Mouse (Mus musculus): ENCODE data around the gene Abhd17a. TPM values are rescaled to one million over a fixed set of nuclear protein-coding genes. Genes with fewer than 3 reads are reported as not detected.

Abhd17a gene
- polyA plus RNA-seq, 1 experiment from 2014 or later, result 86.5 TPM

DNA sequence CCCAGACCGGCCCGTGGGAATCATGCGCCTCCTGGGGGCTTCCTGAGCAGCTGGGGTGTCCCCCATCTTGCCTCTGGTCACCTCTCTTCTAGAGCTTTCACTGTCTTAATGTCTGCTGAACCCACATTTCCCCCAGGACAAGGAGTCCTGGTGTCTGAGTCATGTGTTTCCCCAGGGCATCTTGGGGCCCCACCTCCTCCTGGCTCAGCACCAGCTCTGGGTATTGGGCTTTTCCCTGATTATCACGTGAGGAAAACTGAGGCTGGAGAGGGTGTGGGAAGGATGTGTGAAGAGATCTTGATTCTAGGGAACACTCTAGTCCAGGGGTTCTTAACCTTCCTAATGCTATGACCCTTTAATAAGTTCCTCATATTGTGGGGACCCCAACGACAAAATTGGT, 52.0 kb downstream of the Abhd17a start:
- H3K4me2 ChIP-seq (replicated peaks; ENCODE audit: low read depth, low read length), result no peak overlapping the region
- H3K9me3 ChIP-seq (ENCODE audit: low read length), result no peaks in the 10 kb centered on the region
- H3K27me3 ChIP-seq (ENCODE audit: insufficient read depth, low read length), result peaks cover 16% of the 10 kb centered on the region; the same call in 1 of the 2 replicates
- no peak overlapping the region for H3K4me3 ChIP-seq (ENCODE audit: low read length)
- H3K36me3 ChIP-seq (ENCODE audit: insufficient read depth, low read length), result peaks cover 20% of the 10 kb centered on the region
- no peak overlapping the region for H3K27ac ChIP-seq (ENCODE audit: low read length)
- H3K9ac ChIP-seq (replicated peaks; ENCODE audit: low read length), result no peak overlapping the region
- peaks cover 10% of the 10 kb centered on the region; the same call in 1 of the 2 replicates for H3K4me1 ChIP-seq (ENCODE audit: insufficient read depth, low read length)
- 62% methylated on average over 5 of the region's 5 CpGs for WGBS
- ATAC-seq (ENCODE audit: low FRiP score, low TSS enrichment), result no peak

DNA sequence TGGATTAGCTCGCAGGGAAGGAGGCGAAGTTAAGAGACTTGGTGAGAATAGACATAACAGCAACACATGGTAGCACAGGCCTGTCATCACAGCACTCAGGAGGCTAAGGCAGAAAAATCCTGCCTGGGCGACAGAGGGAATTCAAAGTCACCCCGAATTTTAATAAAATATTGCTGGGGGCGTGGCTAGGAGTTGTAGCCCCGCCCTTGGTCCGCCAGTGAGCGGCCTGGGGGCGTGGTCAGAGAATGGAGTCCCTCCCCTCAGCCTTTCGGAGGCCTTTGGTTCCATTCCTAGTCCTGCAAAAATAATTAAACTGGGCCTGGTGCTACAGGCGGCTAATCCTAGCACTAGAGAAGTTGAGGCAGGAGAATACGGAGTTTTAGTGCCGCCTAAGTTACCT, 54.4 kb downstream of the Abhd17a start:
- Histone ChIP-seq H3K4me3 (ENCODE audit: low read length) (no peak overlapping the region), H3K9me3 (ENCODE audit: low read length) (no peaks in the 10 kb centered on the region), H3K27me3 (ENCODE audit: insufficient read depth, low read length) (peaks cover 16% of the 10 kb centered on the region; the same call in 1 of the 2 replicates), H3K4me2 (replicated peaks; ENCODE audit: low read depth, low read length) (peak overlapping the region; percentile 24; the same call in 1 of the 2 replicates), H3K4me1 (ENCODE audit: insufficient read depth, low read length) (peaks cover 10% of the 10 kb centered on the region; the same call in 1 of the 2 replicates), H3K27ac (ENCODE audit: low read length) (no peak overlapping the region), H3K36me3 (ENCODE audit: insufficient read depth, low read length) (no peaks in the 10 kb centered on the region), H3K9ac (replicated peaks; ENCODE audit: low read length) (no peak overlapping the region)
- no peak for ATAC-seq (ENCODE audit: low FRiP score, low TSS enrichment)
- 12% methylated on average over 13 of the region's 13 CpGs for WGBS

DNA sequence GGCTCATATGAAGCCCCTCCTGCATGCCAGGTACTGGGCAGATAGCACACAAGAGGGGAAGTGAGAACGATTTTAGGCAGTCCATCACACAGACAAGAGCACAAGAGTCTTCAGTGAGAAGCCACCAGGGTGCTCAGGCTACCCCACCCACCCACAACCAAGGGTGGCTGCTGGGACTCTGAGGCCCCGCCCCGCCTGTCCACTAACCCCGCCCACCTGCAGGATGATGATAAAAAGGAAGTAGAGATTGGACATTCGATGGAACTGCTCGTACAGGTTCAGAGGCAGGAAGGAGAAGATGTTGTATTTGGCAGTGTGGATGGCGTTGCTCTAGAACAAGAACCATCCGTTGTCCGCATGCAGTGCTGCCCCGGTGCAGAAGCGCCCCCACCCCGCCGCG, 55.1 kb downstream of the Abhd17a start:
- H3K4me3 ChIP-seq (ENCODE audit: low read length), result no peak overlapping the region
- no peak overlapping the region for H3K9ac ChIP-seq (replicated peaks; ENCODE audit: low read length)

DNA sequence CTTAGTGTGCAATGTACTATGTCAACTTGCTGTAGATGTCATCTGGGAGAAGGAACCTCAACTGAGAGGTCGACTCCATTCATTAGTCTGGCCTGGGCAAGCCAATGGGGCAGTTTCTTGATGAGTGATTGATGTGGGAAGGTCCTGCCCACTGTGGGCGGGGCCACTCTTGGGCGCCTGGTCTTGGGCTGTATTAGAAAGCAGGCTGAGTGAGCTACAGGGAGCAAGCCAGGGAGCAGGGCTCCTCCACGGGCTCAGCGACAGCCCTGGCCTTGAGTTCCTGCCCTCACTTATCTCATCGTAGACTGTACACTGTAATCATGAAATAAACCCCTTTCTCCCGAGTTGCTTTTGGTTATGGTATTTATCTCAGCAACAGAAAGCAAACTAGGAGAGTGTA, 56.4 kb downstream of the Abhd17a start:
- H3K36me3 ChIP-seq (ENCODE audit: insufficient read depth, low read length), result no peaks in the 10 kb centered on the region
- H3K27ac ChIP-seq (ENCODE audit: low read length), result no peak overlapping the region
- ATAC-seq (ENCODE audit: low FRiP score, low TSS enrichment), result peak; percentile 50; the same call in 1 of the 2 replicates
- H3K27me3 ChIP-seq (ENCODE audit: insufficient read depth, low read length), result peaks cover 16% of the 10 kb centered on the region; the same call in 1 of the 2 replicates
- no peak overlapping the region for H3K4me2 ChIP-seq (replicated peaks; ENCODE audit: low read depth, low read length)
- H3K4me3 ChIP-seq (ENCODE audit: low read length), result no peak overlapping the region
- 17% methylated on average over 7 of the region's 7 CpGs for WGBS
- peaks cover under 1% of the 10 kb centered on the region; the same call in 1 of the 2 replicates for H3K4me1 ChIP-seq (ENCODE audit: insufficient read depth, low read length)
- no peaks in the 10 kb centered on the region for H3K9me3 ChIP-seq (ENCODE audit: low read length)
- H3K9ac ChIP-seq (replicated peaks; ENCODE audit: low read length), result no peak overlapping the region

More for the DNA sequence above, 55.1 kb downstream of the Abhd17a start:
- peaks cover 10% of the 10 kb centered on the region; the same call in 1 of the 2 replicates for H3K4me1 ChIP-seq (ENCODE audit: insufficient read depth, low read length)
- H3K9me3 ChIP-seq (ENCODE audit: low read length), result no peaks in the 10 kb centered on the region
- peaks cover 16% of the 10 kb centered on the region; the same call in 1 of the 2 replicates for H3K27me3 ChIP-seq (ENCODE audit: insufficient read depth, low read length)
- no peak overlapping the region for H3K27ac ChIP-seq (ENCODE audit: low read length)
- H3K36me3 ChIP-seq (ENCODE audit: insufficient read depth, low read length), result no peaks in the 10 kb centered on the region
- 12% methylated on average over 13 of the region's 14 CpGs for WGBS
- no peak for ATAC-seq (ENCODE audit: low FRiP score, low TSS enrichment)
- peak overlapping the region; percentile 24; the same call in 1 of the 2 replicates for H3K4me2 ChIP-seq (replicated peaks; ENCODE audit: low read depth, low read length)

Small RNA genes lying within 50 kb of the gene (microRNA-seq; reads per million reads assigned to microRNA genes)
- gene Mir6912, result not detected

Other genes starting within 250 kb of the Abhd17a start
- gene Adamtsl5, start 241.9 kb downstream of the Abhd17a start, polyA plus RNA-seq (2015; fragmentation: Nextera tagmentation; extraction: Ambion mirVana), result 4.8 and 5.4 TPM in 2 replicates
- 0.97 and 1.2 TPM in 2 replicates for gene Plk5, start 233.9 kb downstream of the Abhd17a start, polyA plus RNA-seq (2015; fragmentation: Nextera tagmentation; extraction: Ambion mirVana)
- gene Mex3d, start 202.7 kb downstream of the Abhd17a start, polyA plus RNA-seq (2015; fragmentation: Nextera tagmentation; extraction: Ambion mirVana), result 3.8 and 5.1 TPM in 2 replicates
- 266 and 277 TPM in 2 replicates for gene Mbd3, start 190.8 kb downstream of the Abhd17a start, polyA plus RNA-seq (2015; fragmentation: Nextera tagmentation; extraction: Ambion mirVana)
- 840 and 906 TPM in 2 replicates for gene Uqcr11, start 183.5 kb downstream of the Abhd17a start, polyA plus RNA-seq (2015; fragmentation: Nextera tagmentation; extraction: Ambion mirVana)
- gene Tcf3, start 156.7 kb downstream of the Abhd17a start, polyA plus RNA-seq (2015; fragmentation: Nextera tagmentation; extraction: Ambion mirVana), result 118 and 126 TPM in 2 replicates
- gene Onecut3, start 95.5 kb downstream of the Abhd17a start, polyA plus RNA-seq (2015; fragmentation: Nextera tagmentation; extraction: Ambion mirVana), result not detected in 2 replicates
- 0.32 and 0.34 TPM in 2 replicates for gene Atp8b3, start 51.2 kb downstream of the Abhd17a start, polyA plus RNA-seq (2015; fragmentation: Nextera tagmentation; extraction: Ambion mirVana)
- 27.2 and 29.8 TPM in 2 replicates for gene Rexo1, start 28.8 kb downstream of the Abhd17a start, polyA plus RNA-seq (2015; fragmentation: Nextera tagmentation; extraction: Ambion mirVana)
- 10.4 and 11.6 TPM in 2 replicates for gene Klf16, start 13.0 kb downstream of the Abhd17a start, polyA plus RNA-seq (2015; fragmentation: Nextera tagmentation; extraction: Ambion mirVana)
- 113 and 117 TPM in 2 replicates for gene Scamp4, start 12.5 kb upstream of the Abhd17a start, polyA plus RNA-seq (2015; fragmentation: Nextera tagmentation; extraction: Ambion mirVana)
- 8.7 and 10.4 TPM in 2 replicates for gene Adat3, start 12.5 kb upstream of the Abhd17a start, polyA plus RNA-seq (2015; fragmentation: Nextera tagmentation; extraction: Ambion mirVana)
- 4.2 and 4.8 TPM in 2 replicates for gene Gm49322, start 15.7 kb upstream of the Abhd17a start, polyA plus RNA-seq (2015; fragmentation: Nextera tagmentation; extraction: Ambion mirVana)
- 30.8 and 93.6 TPM in 2 replicates for gene Csnk1g2, start 32.5 kb upstream of the Abhd17a start, polyA plus RNA-seq (2015; fragmentation: Nextera tagmentation; extraction: Ambion mirVana)
- 21.0 and 74.8 TPM in 2 replicates for gene Btbd2, start 66.7 kb upstream of the Abhd17a start, polyA plus RNA-seq (2015; fragmentation: Nextera tagmentation; extraction: Ambion mirVana)
- gene Mknk2, start 87.8 kb upstream of the Abhd17a start, polyA plus RNA-seq (2015; fragmentation: Nextera tagmentation; extraction: Ambion mirVana), result 71.1 and 108 TPM in 2 replicates
- 43.1 and 43.2 TPM in 2 replicates for gene Mob3a, start 111.6 kb upstream of the Abhd17a start, polyA plus RNA-seq (2015; fragmentation: Nextera tagmentation; extraction: Ambion mirVana)
- gene Izumo4, start 111.8 kb upstream of the Abhd17a start, polyA plus RNA-seq (2015; fragmentation: Nextera tagmentation; extraction: Ambion mirVana), result 23.3 and 23.8 TPM in 2 replicates
- 67.7 and 68.8 TPM in 2 replicates for gene Ap3d1, start 151.9 kb upstream of the Abhd17a start, polyA plus RNA-seq (2015; fragmentation: Nextera tagmentation; extraction: Ambion mirVana)
- gene Dot1l, start 164.9 kb upstream of the Abhd17a start, polyA plus RNA-seq (2015; fragmentation: Nextera tagmentation; extraction: Ambion mirVana), result 17.3 and 20.7 TPM in 2 replicates
- 71.2 and 87.3 TPM in 2 replicates for gene Sf3a2, start 207.9 kb upstream of the Abhd17a start, polyA plus RNA-seq (2015; fragmentation: Nextera tagmentation; extraction: Ambion mirVana)
- 123 and 129 TPM in 2 replicates for gene Plekhj1, start 208.3 kb upstream of the Abhd17a start, polyA plus RNA-seq (2015; fragmentation: Nextera tagmentation; extraction: Ambion mirVana)
- 0.70 TPM in 1 of 2 replicates, not detected in the other for gene Amh, start 214.9 kb upstream of the Abhd17a start, polyA plus RNA-seq (2015; fragmentation: Nextera tagmentation; extraction: Ambion mirVana)
- gene Jsrp1, start 223.2 kb upstream of the Abhd17a start, polyA plus RNA-seq (2015; fragmentation: Nextera tagmentation; extraction: Ambion mirVana), result 4.5 and 4.6 TPM in 2 replicates
- gene Oaz1, start 236.3 kb upstream of the Abhd17a start, polyA plus RNA-seq (2015; fragmentation: Nextera tagmentation; extraction: Ambion mirVana), result 1,744 and 2,086 TPM in 2 replicates

All from kidney, embryonic 16.5 days (tissue).